Mouse (Mus musculus) stomach, embryonic 16.5 days (tissue): ENCODE data around the gene Arhgef28. TPM values are rescaled to one million over a fixed set of nuclear protein-coding genes. Genes with fewer than 3 reads are reported as not detected.

Source experiments
- ATAC-seq: fragments of 200-750 bp; cut with Nextera tagmentation; 2 replicates; pipeline ENCODE4 v1.8.0; 2017; ENCODE audit warnings: moderate number of reproducible peaks, moderate TSS enrichment; ENCODE audit not compliant: insufficient read depth, low FRiP score
- H3K27ac ChIP-seq: fragments of 300-500 bp; sonication (generic); 2 replicates; pipeline ENCODE4 v1.5.1; 2014; ENCODE audit warnings: low read length
- H3K27me3 ChIP-seq: fragments of 300-500 bp; sonication (generic); 2 replicates; pipeline ENCODE4 v1.6.1; 2014; ENCODE audit warnings: low read length, control low read depth, mixed read lengths; ENCODE audit not compliant: control insufficient read depth, insufficient read depth
- H3K36me3 ChIP-seq: fragments of 300-500 bp; sonication (generic); 2 replicates; pipeline ENCODE4 v1.6.1; 2014; ENCODE audit warnings: low read length; ENCODE audit not compliant: control insufficient read depth, insufficient read depth
- H3K4me1 ChIP-seq: fragments of 300-500 bp; sonication (generic); 2 replicates; pipeline ENCODE4 v1.6.1; 2014; ENCODE audit warnings: low read length, control low read depth, mixed read lengths; ENCODE audit not compliant: control insufficient read depth, insufficient read depth
- H3K4me2 ChIP-seq: fragments of 300-500 bp; sonication (generic); 2 replicates; pipeline ENCODE4 v1.6.1; 2014; ENCODE audit warnings: low read depth, low read length, mixed read lengths
- H3K4me3 ChIP-seq: fragments of 300-500 bp; sonication (generic); replicated peaks from 2 replicates; pipeline ENCODE4 v1.5.1; 2014; ENCODE audit warnings: mild to moderate bottlenecking, low read length
- H3K9ac ChIP-seq: fragments of 300-500 bp; sonication (generic); 2 replicates; pipeline ENCODE4 v1.6.1; 2014; ENCODE audit warnings: low read length
- H3K9me3 ChIP-seq: fragments of 300-500 bp; sonication (generic); replicated peaks from 2 replicates; pipeline ENCODE4 v1.6.1; 2016; ENCODE audit warnings: low read length, control low read depth; ENCODE audit not compliant: control insufficient read depth
- WGBS: fragments of 180-500 bp; shearing (Covaris S2); extraction: QIAGEN DNeasy Blood & Tissue Kit; methylation state at CpG from one replicate; pipeline ENCODE4 v1.1.7; 2014; 5-methylcytosine and 5-hydroxymethylcytosine counted together
- polyA plus RNA-seq: library from polyadenylated mRNA; unstranded; fragments of >200 nt; fragmentation: Nextera tagmentation; extraction: Ambion mirVana; gene quantifications from 2 replicates; pipeline ENCODE4 v1.2.1, GENCODE M21; 2015

The Arhgef28 gene
- polyA plus RNA-seq, 1 experiment from 2014 or later, result 26.6 TPM

DNA sequence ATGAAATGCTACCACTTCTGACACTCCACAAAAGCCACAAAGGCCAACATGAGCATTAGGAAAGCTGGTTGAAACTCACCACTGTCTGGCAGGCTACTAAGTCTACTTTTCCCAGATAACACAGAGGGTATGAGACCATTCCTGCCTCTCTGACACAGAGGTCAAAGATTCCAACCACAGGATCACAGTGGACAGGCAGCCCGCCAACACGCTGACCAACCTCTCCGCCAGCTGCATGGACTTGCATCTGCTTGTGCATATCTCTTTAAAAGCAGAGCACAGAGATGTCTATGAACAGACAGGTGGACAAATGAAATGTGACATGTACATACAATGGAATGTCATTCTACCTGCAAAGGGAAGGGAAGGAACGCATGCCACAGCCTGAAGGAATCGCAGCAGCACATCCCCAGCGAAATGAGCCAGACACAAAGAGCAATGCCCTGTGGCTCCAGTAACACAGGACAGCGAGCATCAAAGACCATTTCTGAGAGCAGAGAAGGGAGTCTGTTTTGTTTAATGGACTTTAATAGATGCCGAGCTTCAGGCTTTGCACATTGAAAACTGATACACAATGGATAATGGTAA, 59.6 kb downstream of the Arhgef28 start:
- Histone ChIP-seq H3K4me1 (no peaks in the 10 kb centered on the region), H3K4me2 (no peak overlapping the region), H3K4me3 (no peak overlapping the region), H3K27ac (no peak overlapping the region), H3K36me3 (no peaks in the 10 kb centered on the region), H3K27me3 (no peaks in the 10 kb centered on the region), H3K9me3 (no peaks in the 10 kb centered on the region), H3K9ac (no peak overlapping the region)
- ATAC-seq, result no peak
- WGBS, result 73% methylated on average over 8 of the region's 8 CpGs

GRCm38 (mm10) chr13:98145310-98145709, 60.9 kb downstream of the Arhgef28 start:
- Histone ChIP-seq H3K36me3 (no peaks in the 10 kb centered on the region), H3K9ac (no peak overlapping the region), H3K4me1 (no peaks in the 10 kb centered on the region), H3K27ac (no peak overlapping the region), H3K4me3 (no peak overlapping the region), H3K27me3 (no peaks in the 10 kb centered on the region), H3K4me2 (no peak overlapping the region), H3K9me3 (no peaks in the 10 kb centered on the region)
- no peak for ATAC-seq
- 83% methylated on average over 7 of the region's 7 CpGs for WGBS

GRCm38 (mm10) chr13:98143000-98143399, 63.2 kb downstream of the Arhgef28 start:
- Histone ChIP-seq H3K36me3 (no peaks in the 10 kb centered on the region), H3K4me1 (no peaks in the 10 kb centered on the region), H3K27me3 (no peaks in the 10 kb centered on the region), H3K4me2 (no peak overlapping the region), H3K9ac (no peak overlapping the region), H3K27ac (no peak overlapping the region), H3K9me3 (no peaks in the 10 kb centered on the region), H3K4me3 (no peak overlapping the region)
- 91% methylated on average over 10 of the region's 10 CpGs for WGBS
- no peak for ATAC-seq

GRCm38 (mm10) chr13:98140626-98141025, 65.6 kb downstream of the Arhgef28 start:
- peak; percentile 58; the same call in 1 of the 2 replicates for ATAC-seq
- H3K27ac ChIP-seq, result no peak overlapping the region
- WGBS, result 67% methylated on average over 9 of the region's 9 CpGs

GRCm38 (mm10) chr13:98138786-98139185, 67.5 kb downstream of the Arhgef28 start:
- ATAC-seq, result no peak
- no peaks in the 10 kb centered on the region for H3K36me3 ChIP-seq
- no peak overlapping the region for H3K4me3 ChIP-seq
- H3K4me1 ChIP-seq, result peaks cover 6% of the 10 kb centered on the region; the same call in 1 of the 2 replicates
- H3K27ac ChIP-seq, result no peak overlapping the region
- H3K4me2 ChIP-seq, result no peak overlapping the region
- H3K9me3 ChIP-seq, result no peaks in the 10 kb centered on the region
- H3K27me3 ChIP-seq, result no peaks in the 10 kb centered on the region
- WGBS, result 73% methylated on average over 4 of the region's 4 CpGs
- H3K9ac ChIP-seq, result no peak overlapping the region

More at GRCm38 (mm10) chr13:98140626-98141025, 65.6 kb downstream of the Arhgef28 start:
- Histone ChIP-seq H3K27me3 (no peaks in the 10 kb centered on the region), H3K9me3 (no peaks in the 10 kb centered on the region), H3K9ac (no peak overlapping the region), H3K4me3 (no peak overlapping the region), H3K36me3 (no peaks in the 10 kb centered on the region), H3K4me2 (no peak overlapping the region), H3K4me1 (peaks cover 6% of the 10 kb centered on the region; the same call in 1 of the 2 replicates)

DNA sequence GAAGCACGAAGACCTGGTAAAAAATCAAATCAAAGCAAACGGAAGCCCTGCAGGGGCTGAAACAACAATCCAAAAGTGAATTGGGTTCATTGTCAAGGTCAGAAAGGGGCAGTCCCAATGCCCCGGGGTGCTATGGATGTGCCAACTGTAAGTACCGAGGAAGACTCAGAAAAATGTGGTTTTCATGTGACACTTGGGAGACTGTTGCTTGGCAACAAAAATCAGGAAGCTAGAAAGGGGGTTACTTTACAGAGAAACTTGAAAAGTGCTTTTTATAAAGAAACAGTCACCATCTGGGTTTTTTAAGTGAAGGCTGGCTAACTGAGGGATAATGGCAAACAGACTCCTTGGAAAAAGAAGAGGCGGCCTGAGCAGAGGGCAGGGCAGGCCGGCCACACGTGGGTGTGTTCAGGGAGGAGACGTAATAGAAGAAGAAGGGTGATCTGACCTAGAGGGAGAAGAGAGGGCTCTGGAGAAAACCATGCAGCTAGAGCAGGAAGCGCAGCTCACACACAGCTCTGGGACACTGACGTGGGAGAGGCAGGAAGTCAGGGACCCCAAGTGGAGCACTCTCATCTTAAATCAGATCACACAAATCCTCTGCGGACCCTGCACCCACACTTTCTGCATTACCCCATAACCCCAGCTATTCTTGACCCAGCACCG, 70.2 kb downstream of the Arhgef28 start:
- Histone ChIP-seq H3K27ac (no peak overlapping the region), H3K4me2 (no peak overlapping the region), H3K36me3 (no peaks in the 10 kb centered on the region), H3K9me3 (no peaks in the 10 kb centered on the region), H3K4me1 (peaks cover 6% of the 10 kb centered on the region; the same call in 1 of the 2 replicates), H3K27me3 (no peaks in the 10 kb centered on the region), H3K9ac (peak overlapping the region; percentile 17; the same call in 1 of the 2 replicates), H3K4me3 (no peak overlapping the region)
- 48% methylated on average over 12 of the region's 12 CpGs for WGBS
- no peak for ATAC-seq

GRCm38 (mm10) chr13:98132951-98133350, 73.3 kb downstream of the Arhgef28 start:
- H3K36me3 ChIP-seq, result no peaks in the 10 kb centered on the region
- no peaks in the 10 kb centered on the region for H3K27me3 ChIP-seq
- ATAC-seq, result peak; percentile 66; the same call in 1 of the 2 replicates
- H3K9ac ChIP-seq, result no peak overlapping the region
- H3K27ac ChIP-seq, result 0 out of 2 replicates have a peak overlapping the region, but pooled peaks have one; percentile 17
- no peak overlapping the region for H3K4me3 ChIP-seq
- H3K4me2 ChIP-seq, result no peak overlapping the region
- WGBS, result 71% methylated on average over 5 of the region's 5 CpGs
- H3K4me1 ChIP-seq, result peaks cover 6% of the 10 kb centered on the region; the same call in 1 of the 2 replicates
- no peaks in the 10 kb centered on the region for H3K9me3 ChIP-seq

- Histone ChIP-seq H3K27me3 (no peaks in the 10 kb centered on the region), H3K9me3 (no peaks in the 10 kb centered on the region)
- WGBS, result 67% methylated on average over 6 of the region's 6 CpGs
Measured at GRCm38 (mm10) chr13:98132264-98132663, 74.0 kb downstream of the Arhgef28 start.

DNA sequence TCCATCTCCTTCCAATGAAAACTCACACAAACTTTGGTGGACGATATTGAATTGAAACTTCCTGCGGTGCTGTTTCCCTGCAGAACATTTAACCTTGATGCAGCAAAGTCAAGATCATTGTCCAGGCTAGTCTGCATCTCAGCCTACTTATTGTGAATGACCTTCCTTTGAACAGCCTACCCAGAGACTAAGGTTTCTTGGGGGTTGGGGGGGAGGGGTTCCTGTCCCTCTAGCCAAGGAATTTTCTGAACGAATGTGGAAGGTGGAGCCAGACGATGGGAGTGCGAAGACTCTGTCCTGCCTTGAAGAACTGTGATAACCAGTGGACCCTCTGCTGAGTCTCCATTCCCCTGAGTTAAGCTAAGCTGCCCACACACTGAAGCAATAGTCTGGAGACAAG, 80.6 kb downstream of the Arhgef28 start:
- H3K9me3 ChIP-seq, result no peaks in the 10 kb centered on the region
- H3K9ac ChIP-seq, result no peak overlapping the region
- no peak overlapping the region for H3K4me2 ChIP-seq
- no peak overlapping the region for H3K4me3 ChIP-seq
- H3K36me3 ChIP-seq, result no peaks in the 10 kb centered on the region
- 63% methylated on average over 5 of the region's 5 CpGs for WGBS
- peaks cover 19% of the 10 kb centered on the region for H3K4me1 ChIP-seq
- no peak overlapping the region for H3K27ac ChIP-seq
- H3K27me3 ChIP-seq, result no peaks in the 10 kb centered on the region
- ATAC-seq, result no peak

More at GRCm38 (mm10) chr13:98132264-98132663, 74.0 kb downstream of the Arhgef28 start:
- no peak for ATAC-seq
- Histone ChIP-seq H3K4me3 (no peak overlapping the region), H3K9ac (no peak overlapping the region), H3K4me1 (peaks cover 6% of the 10 kb centered on the region; the same call in 1 of the 2 replicates), H3K4me2 (no peak overlapping the region), H3K27ac (no peak overlapping the region), H3K36me3 (no peaks in the 10 kb centered on the region)
